Mouse (Mus musculus): Measurements from ENCODE around the gene Treml1. TPM values are rescaled to one million over a fixed set of nuclear protein-coding genes. Genes with fewer than 3 reads are reported as not detected.

Gene Treml1
- total RNA-seq, 1 experiment: 0.40 TPM

GRCm38 (mm10) chr17:48343065-48343464 lies 16.7 kb upstream of the Treml1 start:
- Histone ChIP-seq H3K9me3 (ENCODE audit: control insufficient read depth, insufficient read depth, low read depth, low read length) (no peaks in the 10 kb centered on the region), H3K9ac (ENCODE audit: insufficient read depth, low read depth, low read length, poor library complexity, severe bottlenecking) (no peak overlapping the region), H3K27ac (ENCODE audit: insufficient read depth, low read depth, low read length, poor library complexity, severe bottlenecking) (no peak overlapping the region), H3K36me3 (ENCODE audit: control insufficient read depth, insufficient read depth, low read length, poor library complexity, severe bottlenecking) (no peaks in the 10 kb centered on the region), H3K4me1 (ENCODE audit: control insufficient read depth in 2 of 2, insufficient read depth in 2 of 2, low read length in 2 of 2, poor library complexity in 1 of 2) (peaks cover 0 to 2% of the 10 kb centered on the region in 2 experiments; a peak in 1 of 4 replicates), H3K4me3 (ENCODE audit: insufficient read depth in 1 of 2, low read depth in 1 of 2, low read length in 2 of 2, poor library complexity in 1 of 2, severe bottlenecking in 1 of 2) (no peak overlapping the region)
- in situ Hi-C loops (cut with MboI; ENCODE audit: low sequenced_read_pairs in 2 of 2, unreplicated experiment in 2 of 2): no loop called here
- TF ChIP-seq HCFC1 (IDR thresholded peaks at IDR 0.05; ENCODE audit: borderline replicate concordance, insufficient read depth, low read length): peak; percentile 60; the same call in 1 of the 2 replicates
- no peak for TF ChIP-seq CHD2 (IDR thresholded peaks at IDR 0.05; ENCODE audit: low read depth, low read length)
- DNase-seq (ENCODE audit: low read depth, low spot score): no peak

- Histone ChIP-seq H3K4me3 (ENCODE audit: insufficient read depth in 1 of 2, low read depth in 1 of 2, low read length in 2 of 2, poor library complexity in 1 of 2, severe bottlenecking in 1 of 2) (no peak overlapping the region), H3K36me3 (ENCODE audit: control insufficient read depth, insufficient read depth, low read length, poor library complexity, severe bottlenecking) (no peaks in the 10 kb centered on the region), H3K27ac (ENCODE audit: insufficient read depth, low read depth, low read length, poor library complexity, severe bottlenecking) (no peak overlapping the region), H3K4me1 (ENCODE audit: control insufficient read depth in 2 of 2, insufficient read depth in 2 of 2, low read length in 2 of 2, poor library complexity in 1 of 2) (peaks cover 0 to 7% of the 10 kb centered on the region in 2 experiments; a peak in 3 of 4 replicates), H3K9ac (ENCODE audit: insufficient read depth, low read depth, low read length, poor library complexity, severe bottlenecking) (no peak overlapping the region), H3K9me3 (ENCODE audit: control insufficient read depth, insufficient read depth, low read depth, low read length) (no peaks in the 10 kb centered on the region)
- TF ChIP-seq HCFC1 (IDR thresholded peaks at IDR 0.05; ENCODE audit: borderline replicate concordance, insufficient read depth, low read length) (no peak), ZC3H11A (IDR thresholded peaks at IDR 0.05; ENCODE audit: borderline replicate concordance, low read depth, low read length) (no peak), ZNF384 (IDR thresholded peaks at IDR 0.05; ENCODE audit: low read depth, low read length) (no peak), MAFK (IDR thresholded peaks at IDR 0.05; ENCODE audit: insufficient read depth, low read depth, low read length) (no peak)
- DNase-seq (ENCODE audit: low read depth, low spot score): no peak
- in situ Hi-C loops (cut with MboI; ENCODE audit: low sequenced_read_pairs in 2 of 2, unreplicated experiment in 2 of 2): no loop called here
Observed at GRCm38 (mm10) chr17:48345824-48346223, 13.9 kb upstream of the Treml1 start.

- TF ChIP-seq ZC3H11A (IDR thresholded peaks at IDR 0.05; ENCODE audit: borderline replicate concordance, low read depth, low read length) (no peak), MAFK (IDR thresholded peaks at IDR 0.05; ENCODE audit: insufficient read depth, low read depth, low read length) (no peak), HCFC1 (IDR thresholded peaks at IDR 0.05; ENCODE audit: borderline replicate concordance, insufficient read depth, low read length) (no peak), ZNF384 (IDR thresholded peaks at IDR 0.05; ENCODE audit: low read depth, low read length) (no peak), CHD2 (IDR thresholded peaks at IDR 0.05; ENCODE audit: low read depth, low read length) (no peak)
- Histone ChIP-seq H3K27ac (ENCODE audit: insufficient read depth, low read depth, low read length, poor library complexity, severe bottlenecking) (no peak within 1 kb of the TSS), H3K4me1 (ENCODE audit: control insufficient read depth in 2 of 2, insufficient read depth in 2 of 2, low read length in 2 of 2, poor library complexity in 1 of 2) (peaks cover 4 to 10% of the 10 kb centered on the region in 2 experiments; a peak in 3 of 4 replicates), H3K4me3 (ENCODE audit: insufficient read depth in 1 of 2, low read depth in 1 of 2, low read length in 2 of 2, poor library complexity in 1 of 2, severe bottlenecking in 1 of 2) (no peak within 1 kb of the TSS), H3K9me3 (ENCODE audit: control insufficient read depth, insufficient read depth, low read depth, low read length) (no peaks in the 10 kb centered on the region), H3K36me3 (ENCODE audit: control insufficient read depth, insufficient read depth, low read length, poor library complexity, severe bottlenecking) (no peaks in the 10 kb centered on the region), H3K9ac (ENCODE audit: insufficient read depth, low read depth, low read length, poor library complexity, severe bottlenecking) (no peak within 1 kb of the TSS)
- in situ Hi-C loops (cut with MboI; ENCODE audit: low sequenced_read_pairs in 2 of 2, unreplicated experiment in 2 of 2): no loop called here
- no peak for DNase-seq (ENCODE audit: low read depth, low spot score)
Observed at GRCm38 (mm10) chr17:48346231-48346630, 13.5 kb upstream of the Treml1 start, which contains the start of gene Trem2. Gene Trem2, plus strand, starts transcription at chr17:48346401.

DNA sequence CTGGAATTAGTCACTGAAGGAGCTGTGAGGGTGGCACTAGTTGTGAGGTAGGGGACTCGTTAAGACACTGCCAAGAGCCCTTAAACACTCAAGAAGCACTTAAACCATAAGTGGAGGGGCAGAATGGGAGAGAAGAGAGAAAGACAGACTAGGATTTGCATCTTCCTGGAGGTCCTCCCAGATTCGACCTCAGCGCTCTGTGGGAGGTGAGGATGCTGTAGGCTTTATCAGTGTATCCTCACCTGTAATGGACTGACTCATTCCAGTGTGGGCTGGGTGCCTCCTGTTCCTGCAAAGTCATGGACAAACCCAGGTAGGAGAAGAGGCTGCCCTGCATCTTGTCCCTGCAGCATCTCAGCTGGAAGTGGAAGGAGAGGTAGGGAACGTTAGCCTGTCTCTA lies 12.9 kb upstream of the Treml1 start:
- DNase-seq (ENCODE audit: low read depth, low spot score): no peak
- Histone ChIP-seq H3K4me3 (ENCODE audit: insufficient read depth in 1 of 2, low read depth in 1 of 2, low read length in 2 of 2, poor library complexity in 1 of 2, severe bottlenecking in 1 of 2) (no peak overlapping the region), H3K9me3 (ENCODE audit: control insufficient read depth, insufficient read depth, low read depth, low read length) (no peaks in the 10 kb centered on the region), H3K36me3 (ENCODE audit: control insufficient read depth, insufficient read depth, low read length, poor library complexity, severe bottlenecking) (no peaks in the 10 kb centered on the region), H3K27ac (ENCODE audit: insufficient read depth, low read depth, low read length, poor library complexity, severe bottlenecking) (no peak overlapping the region), H3K4me1 (ENCODE audit: control insufficient read depth in 2 of 2, insufficient read depth in 2 of 2, low read length in 2 of 2, poor library complexity in 1 of 2) (peaks cover 4 to 16% of the 10 kb centered on the region in 2 experiments; a peak in 3 of 4 replicates), H3K9ac (ENCODE audit: insufficient read depth, low read depth, low read length, poor library complexity, severe bottlenecking) (no peak overlapping the region)
- in situ Hi-C loops (cut with MboI; ENCODE audit: low sequenced_read_pairs in 2 of 2, unreplicated experiment in 2 of 2): no loop called here
- TF ChIP-seq CHD2 (IDR thresholded peaks at IDR 0.05; ENCODE audit: low read depth, low read length) (no peak), ZC3H11A (IDR thresholded peaks at IDR 0.05; ENCODE audit: borderline replicate concordance, low read depth, low read length) (no peak), ZNF384 (IDR thresholded peaks at IDR 0.05; ENCODE audit: low read depth, low read length) (no peak), HCFC1 (IDR thresholded peaks at IDR 0.05; ENCODE audit: borderline replicate concordance, insufficient read depth, low read length) (no peak), MAFK (IDR thresholded peaks at IDR 0.05; ENCODE audit: insufficient read depth, low read depth, low read length) (no peak)

DNA sequence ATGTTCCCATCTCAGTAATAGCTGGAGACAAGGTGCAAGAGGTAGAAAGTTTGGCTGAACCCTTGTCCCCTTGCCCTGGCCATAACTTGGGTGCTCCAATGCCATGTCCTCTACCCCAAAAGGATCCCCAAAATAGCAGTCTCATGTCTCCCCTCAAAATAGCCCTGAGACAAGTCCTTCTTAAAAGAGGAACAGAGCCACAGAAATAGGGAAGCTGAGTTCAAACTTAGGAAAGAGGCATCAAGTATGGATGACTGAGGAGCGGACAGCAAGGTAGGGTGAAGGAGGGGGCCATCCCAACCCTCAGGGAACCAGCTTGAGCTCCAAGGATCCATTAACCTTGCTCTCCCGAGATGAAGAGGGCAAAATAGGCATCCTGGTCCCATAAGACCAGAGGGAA lies 12.4 kb upstream of the Treml1 start:
- H3K4me3 ChIP-seq (ENCODE audit: insufficient read depth in 1 of 2, low read depth in 1 of 2, low read length in 2 of 2, poor library complexity in 1 of 2, severe bottlenecking in 1 of 2): no peak overlapping the region
- no peak overlapping the region for H3K27ac ChIP-seq (ENCODE audit: insufficient read depth, low read depth, low read length, poor library complexity, severe bottlenecking)
- H3K9me3 ChIP-seq (ENCODE audit: control insufficient read depth, insufficient read depth, low read depth, low read length): no peaks in the 10 kb centered on the region
- in situ Hi-C loops (cut with MboI; ENCODE audit: low sequenced_read_pairs in 2 of 2, unreplicated experiment in 2 of 2): no loop called here
- H3K36me3 ChIP-seq (ENCODE audit: control insufficient read depth, insufficient read depth, low read length, poor library complexity, severe bottlenecking): no peaks in the 10 kb centered on the region
- DNase-seq (ENCODE audit: low read depth, low spot score): no peak
- TF ChIP-seq CHD2 (IDR thresholded peaks at IDR 0.05; ENCODE audit: low read depth, low read length) (no peak), ZC3H11A (IDR thresholded peaks at IDR 0.05; ENCODE audit: borderline replicate concordance, low read depth, low read length) (no peak), HCFC1 (IDR thresholded peaks at IDR 0.05; ENCODE audit: borderline replicate concordance, insufficient read depth, low read length) (no peak), ZNF384 (IDR thresholded peaks at IDR 0.05; ENCODE audit: low read depth, low read length) (no peak), MAFK (IDR thresholded peaks at IDR 0.05; ENCODE audit: insufficient read depth, low read depth, low read length) (no peak)
- H3K4me1 ChIP-seq (ENCODE audit: control insufficient read depth in 2 of 2, insufficient read depth in 2 of 2, low read length in 2 of 2, poor library complexity in 1 of 2): peaks cover 4 to 19% of the 10 kb centered on the region in 2 experiments; a peak in 3 of 4 replicates
- no peak overlapping the region for H3K9ac ChIP-seq (ENCODE audit: insufficient read depth, low read depth, low read length, poor library complexity, severe bottlenecking)
